Mouse (Mus musculus) kidney, postnatal 36 days (tissue): Measurements from ENCODE around the gene Usp27x.

ENCODE experiments used
- DNase-seq, 2 experiments: peaks; one replicate each; pipeline ENCODE4 v3.0.0; 2021 to 2022; ENCODE audit warnings: mixed read lengths in 2 of 2

Gene Usp27x

GRCm38 (mm10) chrX:7375716-7376480 lies at the start of gene Usp27x:
Gene Usp27x, minus strand, starts transcription at chrX:7375830.
- DNase-seq: peak; percentile 71 to 84

- DNase-seq: peak; percentile 71 to 81
These were observed 47.1 kb upstream of the Usp27x start for GRCm38 (mm10) chrX:7422691-7423111.

GRCm38 (mm10) chrX:7422166-7422565 lies 46.5 kb upstream of the Usp27x start:
- no peak for DNase-seq

GRCm38 (mm10) chrX:7421016-7421415 lies 45.4 kb upstream of the Usp27x start:
- DNase-seq: peak; percentile 74 to 82

- DNase-seq: no peak
These were observed 40.7 kb upstream of the Usp27x start for GRCm38 (mm10) chrX:7416178-7416871.

- DNase-seq: no peak
These were observed 39.7 kb upstream of the Usp27x start for GRCm38 (mm10) chrX:7415308-7415707.

- no peak for DNase-seq
These were observed 36.8 kb upstream of the Usp27x start for GRCm38 (mm10) chrX:7412239-7413033.

GRCm38 (mm10) chrX:7376586-7376985 lies 956 bp upstream of the Usp27x start:
- peak in 1 of 2 experiments; percentile 1 for DNase-seq

GRCm38 (mm10) chrX:7375322-7375715 lies 311 bp downstream of the Usp27x start:
- DNase-seq: no peak

- peak in 1 of 2 experiments; percentile 22 for DNase-seq
These were observed 50.2 kb downstream of the Usp27x start for GRCm38 (mm10) chrX:7325455-7325854.

- DNase-seq: peak; percentile 43 to 78
These were observed 53.3 kb downstream of the Usp27x start for GRCm38 (mm10) chrX:7322288-7322687.
